Mouse (Mus musculus) midbrain, postnatal 0 days (tissue): Measurements from ENCODE around the gene Tmem79. TPM values are rescaled to one million over a fixed set of nuclear protein-coding genes. Genes with fewer than 3 reads are reported as not detected.
"Not testable (repeated sequence)": the region's sequence is repeated elsewhere in the genome, so short reads cannot be mapped to it uniquely, and the experiment has no call there.

ENCODE experiments used
- ATAC-seq: fragments of 200-750 bp; cut with Nextera tagmentation; 2 replicates; pipeline ENCODE4 v1.8.0; 2017; ENCODE audit warnings: moderate number of reproducible peaks, mild to moderate bottlenecking, moderate TSS enrichment, moderate library complexity; ENCODE audit not compliant: low FRiP score
- DNase-seq: peaks from one replicate; pipeline ENCODE4 v3.0.0-alpha.2; 2015; ENCODE audit warnings: low spot score
- H3K27ac ChIP-seq: fragments of 300-500 bp; sonication (generic); 2 replicates; pipeline ENCODE4 v1.5.1; 2014; ENCODE audit warnings: low read depth, mild to moderate bottlenecking, low read length, mixed read lengths
- H3K27me3 ChIP-seq: fragments of 300-500 bp; sonication (generic); 2 replicates; pipeline ENCODE4 v1.6.1; 2014; ENCODE audit warnings: low read length, control low read depth, mixed read lengths; ENCODE audit not compliant: insufficient read depth
- H3K36me3 ChIP-seq: fragments of 300-500 bp; sonication (generic); 2 replicates; pipeline ENCODE4 v1.6.1; 2014; ENCODE audit warnings: low read length, control low read depth, mixed read lengths; ENCODE audit not compliant: insufficient read depth
- H3K4me1 ChIP-seq: fragments of 300-500 bp; sonication (generic); 2 replicates; pipeline ENCODE4 v1.6.1; 2014; ENCODE audit warnings: mild to moderate bottlenecking, control low read depth, antibody characterized with exemption, low read length, mixed read lengths; ENCODE audit not compliant: insufficient read depth
- H3K4me2 ChIP-seq: fragments of 300-500 bp; sonication (generic); 2 replicates; pipeline ENCODE4 v1.6.1; 2014; ENCODE audit warnings: low read depth, mild to moderate bottlenecking, low read length, mixed read lengths; ENCODE audit not compliant: poor library complexity, severe bottlenecking
- H3K4me3 ChIP-seq: fragments of 300-500 bp; sonication (generic); 2 replicates; pipeline ENCODE4 v1.5.1; 2014; ENCODE audit warnings: low read depth, mild to moderate bottlenecking, low read length, moderate library complexity
- H3K9ac ChIP-seq: fragments of 300-500 bp; sonication (generic); replicated peaks from 2 replicates; pipeline ENCODE4 v1.6.1; 2014; ENCODE audit warnings: mild to moderate bottlenecking, low read length, moderate library complexity, mixed read lengths; ENCODE audit not compliant: poor library complexity, severe bottlenecking
- H3K9me3 ChIP-seq: fragments of 300-500 bp; sonication (generic); 2 replicates; pipeline ENCODE4 v1.6.1; 2016; ENCODE audit warnings: low read length, control low read depth
- CTCF ChIP-seq: IDR thresholded peaks from 2 replicates; pipeline ENCODE4 v1.5.1; 2016; ENCODE audit warnings: antibody characterized with exemption, mild to moderate bottlenecking
- WGBS: fragments of 180-500 bp; shearing (Covaris S2); extraction: QIAGEN DNeasy Blood & Tissue Kit; methylation state at CpG from one replicate; pipeline ENCODE4 v1.1.7; 2014; 5-methylcytosine and 5-hydroxymethylcytosine counted together
- polyA plus RNA-seq: library from polyadenylated mRNA; unstranded; fragments of >200 nt; fragmentation: Nextera tagmentation; extraction: Ambion mirVana; gene quantifications from 2 replicates; pipeline ENCODE4 v1.2.1, GENCODE M21; 2015
- total RNA-seq: library from RNA; depleted of rRNA; stranded (reverse); fragments of >200 nt; gene quantifications from 2 replicates; pipeline ENCODE4 v1.2.3, GENCODE M21; 2014

Tmem79 gene
- total and polyA plus RNA-seq, 2 experiments from 2014 or later, result 0.33 to 0.93 TPM

GRCm38 (mm10) chr3:88372643-88373042 lies 36.7 kb upstream of the Tmem79 start, which contains the start of gene Bglap3:
Gene Bglap3, minus strand, starts transcription at chr3:88372743.
- not testable (repeated sequence) for H3K36me3 ChIP-seq, H3K9me3 ChIP-seq, H3K27ac ChIP-seq, DNase-seq, H3K4me2 ChIP-seq, H3K4me3 ChIP-seq, ATAC-seq, H3K9ac ChIP-seq, H3K4me1 ChIP-seq, H3K27me3 ChIP-seq
- 92% methylated on average over 9 of the region's 9 CpGs for WGBS

GRCm38 (mm10) chr3:88368511-88368910 lies 32.6 kb upstream of the Tmem79 start:
- not testable (repeated sequence) for H3K4me2 ChIP-seq, H3K4me3 ChIP-seq, H3K9me3 ChIP-seq, H3K27me3 ChIP-seq, H3K4me1 ChIP-seq, H3K27ac ChIP-seq, H3K9ac ChIP-seq, DNase-seq, ATAC-seq, H3K36me3 ChIP-seq
- WGBS, result 92% methylated on average over 7 of the region's 7 CpGs

- H3K9ac ChIP-seq, ATAC-seq, H3K9me3 ChIP-seq, H3K4me2 ChIP-seq, H3K27ac ChIP-seq, H3K36me3 ChIP-seq, DNase-seq, H3K4me1 ChIP-seq, H3K4me3 ChIP-seq, H3K27me3 ChIP-seq: not testable (repeated sequence)
- WGBS, result 50% methylated on average over 3 of the region's 7 CpGs
These were observed 31.6 kb upstream of the Tmem79 start for GRCm38 (mm10) chr3:88367517-88367916.

GRCm38 (mm10) chr3:88366830-88367428 lies 31.0 kb upstream of the Tmem79 start:
- not testable (repeated sequence) for H3K9me3 ChIP-seq, H3K36me3 ChIP-seq, H3K4me3 ChIP-seq, H3K4me1 ChIP-seq, H3K9ac ChIP-seq, H3K4me2 ChIP-seq, H3K27me3 ChIP-seq, H3K27ac ChIP-seq, DNase-seq
- WGBS, result 3% methylated on average over 19 of the region's 22 CpGs
- peak; percentile 67; the same call in 1 of the 2 replicates for ATAC-seq

- no peaks in the 10 kb centered on the region for H3K27me3 ChIP-seq
- no peak for ATAC-seq
- WGBS, result 47% methylated on average over 34 of the region's 34 CpGs
- no peaks in the 10 kb centered on the region for H3K4me1 ChIP-seq
- no peak for DNase-seq
- H3K36me3 ChIP-seq, result peaks cover 17% of the 10 kb centered on the region
- no peak overlapping the region for H3K9ac ChIP-seq
- H3K4me2 ChIP-seq, result no peak overlapping the region
- H3K9me3 ChIP-seq, result no peaks in the 10 kb centered on the region
- H3K27ac ChIP-seq, result no peak overlapping the region
- no peak for TF ChIP-seq CTCF
- H3K4me3 ChIP-seq, result no peak overlapping the region
These were observed 29.9 kb upstream of the Tmem79 start for GRCm38 (mm10) chr3:88365705-88366361.

- Histone ChIP-seq H3K4me1 (no peaks in the 10 kb centered on the region), H3K4me3 (no peak within 1 kb of the TSS), H3K36me3 (peaks cover 32% of the 10 kb centered on the region), H3K27me3 (no peaks in the 10 kb centered on the region), H3K9ac (no peak within 1 kb of the TSS), H3K27ac (peak within 1 kb of the TSS; percentile 38; the same call in 1 of the 2 replicates), H3K9me3 (no peaks in the 10 kb centered on the region), H3K4me2 (no peak within 1 kb of the TSS)
- WGBS, result 3% methylated on average over 16 of the region's 16 CpGs
- TF ChIP-seq CTCF, result no peak
- DNase-seq, result peak; percentile 32
- peak; percentile 15; the same call in 1 of the 2 replicates for ATAC-seq
These were observed 28.4 kb upstream of the Tmem79 start, which contains the start of gene Paqr6 for GRCm38 (mm10) chr3:88364337-88364736. Gene Paqr6, plus strand, starts transcription at chr3:88364584.
